Mouse (Mus musculus) cortical plate, adult 2 months (tissue): ENCODE measurements around the gene Ndufs7.

ENCODE experiments used
- CTCF ChIP-seq: fragments of 200-500 bp; IDR thresholded peaks from 2 replicates; pipeline ENCODE4 v1.5.1; 2011; ENCODE audit warnings: mild to moderate bottlenecking, control low read depth, low read length; ENCODE audit not compliant: insufficient read depth; ENCODE audit errors: extremely low read depth
- POLR2A ChIP-seq: fragments of 200-500 bp; IDR thresholded peaks from 2 replicates; pipeline ENCODE4 v1.6.1; 2011; ENCODE audit warnings: mild to moderate bottlenecking, low read length, control low read depth; ENCODE audit not compliant: insufficient read depth; ENCODE audit errors: extremely low read depth

DNA sequence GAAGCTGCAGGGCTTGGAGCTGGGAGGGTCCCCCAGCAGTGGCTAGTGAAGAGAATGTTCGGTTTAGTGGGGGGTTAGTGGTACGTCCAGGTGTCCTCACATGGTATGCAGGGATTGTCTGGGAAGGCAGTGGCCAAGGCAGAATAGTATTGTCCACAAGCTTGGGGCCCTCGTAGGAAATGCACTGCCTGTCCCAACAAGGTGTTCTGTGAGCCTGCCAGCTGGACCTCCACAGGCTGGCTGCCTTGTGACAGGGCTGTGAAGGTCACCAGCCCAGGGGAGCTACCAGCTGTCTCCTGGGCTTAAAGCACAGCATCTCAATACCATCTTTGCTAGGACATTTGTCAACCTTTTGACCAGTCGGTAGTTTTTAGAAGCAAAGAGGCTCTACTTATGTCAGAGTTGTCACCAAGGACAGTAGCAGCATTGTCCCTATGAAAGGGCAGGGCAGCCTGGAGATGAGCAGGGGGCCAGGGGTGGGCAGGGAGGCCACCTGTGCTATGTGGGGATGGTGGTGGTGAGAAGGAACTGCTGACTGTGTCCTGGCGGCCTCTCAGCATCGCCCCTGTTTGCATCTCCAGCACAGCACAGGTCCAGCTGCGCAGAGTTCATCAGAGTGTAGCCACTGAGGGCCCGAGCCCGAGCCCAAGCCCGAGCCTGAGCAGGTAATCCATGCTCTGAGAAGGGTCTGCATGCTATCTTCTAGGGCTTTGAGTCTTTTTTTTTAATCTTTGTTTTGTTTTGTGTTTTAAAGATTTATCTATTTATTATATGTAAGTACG is 3.8 kb downstream of the Ndufs7 start:
- TF ChIP-seq CTCF (no peak), POLR2A (no peak)
